Mouse (Mus musculus) cerebellum, adult 11-12 months (tissue): ENCODE results near the gene H3f3b.

Source experiments
- DNase-seq: peaks from one replicate; pipeline ENCODE4 v3.0.0; 2022

Gene H3f3b

GRCm38 (mm10) chr11:115999538-116000143 is 28.1 kb downstream of the H3f3b start:
- DNase-seq, result peak; percentile 70

- DNase-seq, result no peak
Measured at GRCm38 (mm10) chr11:115999027-115999426, 28.7 kb downstream of the H3f3b start.

- peak; percentile 63 for DNase-seq
Measured at GRCm38 (mm10) chr11:115997662-115998061, 30.1 kb downstream of the H3f3b start.

DNA sequence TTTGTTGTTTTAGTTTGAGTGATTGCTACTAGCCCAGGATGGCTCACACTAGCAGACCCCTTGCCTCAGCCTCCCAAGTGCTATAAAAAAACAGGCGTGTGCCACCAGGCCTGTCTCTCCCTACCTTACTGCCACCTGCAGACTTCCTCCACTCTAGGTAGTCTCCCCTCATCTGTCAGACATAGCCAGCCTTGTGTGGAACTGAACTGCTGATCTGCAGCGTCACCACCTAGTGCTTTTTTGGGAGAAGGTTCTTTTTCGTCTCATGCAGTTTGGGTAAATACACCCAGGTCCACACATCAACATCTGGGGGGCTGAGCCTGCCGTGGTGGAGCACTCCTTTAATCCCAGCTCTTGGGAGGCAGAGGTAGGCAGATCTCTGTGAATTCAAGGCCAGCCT is 30.7 kb downstream of the H3f3b start:
- DNase-seq, result no peak

DNA sequence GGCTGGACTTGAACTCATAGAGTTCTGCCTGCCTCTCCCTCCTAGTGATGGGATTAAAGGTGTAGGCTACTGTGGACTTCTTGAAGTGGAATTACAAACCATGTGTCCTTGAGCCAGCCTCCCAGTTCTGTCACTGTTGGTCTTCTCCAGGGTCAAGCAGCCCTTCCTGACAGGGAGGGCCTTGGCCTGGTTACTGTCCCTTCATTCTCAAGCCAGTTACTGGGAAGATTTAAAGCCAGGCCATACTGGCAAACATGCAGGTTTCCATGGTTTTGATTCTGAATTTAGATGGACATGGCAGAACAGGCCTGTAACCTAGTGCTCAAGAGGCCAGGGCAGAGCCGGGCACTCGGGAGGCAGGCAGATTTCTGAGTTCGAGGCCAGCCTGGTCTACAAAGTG is 32.5 kb downstream of the H3f3b start:
- no peak for DNase-seq

GRCm38 (mm10) chr11:115992098-115992497 is 35.7 kb downstream of the H3f3b start:
- DNase-seq, result no peak

GRCm38 (mm10) chr11:115989686-115990085 is 38.1 kb downstream of the H3f3b start:
- no peak for DNase-seq

DNA sequence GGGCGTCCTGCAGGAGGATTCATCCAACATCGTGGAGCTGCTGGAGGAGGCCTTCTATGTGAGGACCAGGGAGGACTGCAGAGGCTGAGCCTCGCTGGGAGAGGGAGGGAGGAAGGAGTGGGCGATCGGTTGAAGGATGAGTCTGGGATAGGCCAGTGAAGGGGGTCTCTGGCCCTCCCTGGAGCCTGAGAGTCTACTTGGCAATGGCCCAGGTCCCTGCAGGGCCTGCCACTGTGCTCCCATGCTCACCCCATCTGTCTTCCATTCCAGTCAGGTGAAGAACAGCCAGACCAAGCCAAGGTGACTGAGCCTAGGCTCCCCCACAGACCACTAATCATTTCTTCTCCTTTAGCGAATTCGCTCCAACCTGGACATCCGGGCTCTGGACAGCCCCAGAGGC is 44.5 kb downstream of the H3f3b start:
- peak; percentile 42 for DNase-seq

DNA sequence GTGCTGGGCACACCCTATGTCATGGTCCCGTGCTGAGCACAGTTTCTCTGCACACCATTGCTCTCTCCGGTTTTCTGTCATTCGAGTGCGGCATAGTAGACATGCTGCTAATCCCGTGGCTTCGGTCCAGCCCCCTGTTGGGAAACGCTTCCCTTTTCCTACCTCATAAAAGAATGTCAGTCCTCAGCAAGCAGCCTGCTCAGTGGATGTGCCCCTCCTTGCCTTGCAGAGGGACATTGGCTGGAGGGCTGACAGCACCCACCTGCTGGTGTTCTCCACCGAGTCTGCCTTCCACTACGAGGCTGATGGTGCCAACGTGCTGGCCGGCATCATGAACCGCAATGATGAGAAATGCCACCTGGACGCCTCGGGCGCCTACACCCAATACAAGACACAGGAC is 45.3 kb downstream of the H3f3b start:
- DNase-seq, result peak; percentile 53

GRCm38 (mm10) chr11:115975544-115975943 is 52.2 kb downstream of the H3f3b start:
- DNase-seq, result no peak

DNA sequence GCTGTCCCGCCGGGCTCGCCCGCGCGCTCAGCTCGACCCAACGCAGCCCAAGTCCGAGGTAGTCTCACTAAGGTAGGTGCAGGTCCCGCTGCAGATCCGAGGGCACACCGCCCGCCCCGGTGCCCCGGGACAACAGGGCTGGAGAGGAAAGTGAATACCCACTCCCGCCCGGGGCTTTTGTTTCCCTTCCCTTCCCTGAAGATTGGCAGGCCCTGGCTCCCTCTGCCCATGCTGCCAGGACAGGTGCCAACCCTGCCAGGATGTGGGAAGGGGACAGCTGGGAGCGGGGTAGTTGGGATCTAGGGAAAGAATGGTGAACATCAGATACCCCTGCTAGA is 52.7 kb downstream of the H3f3b start:
- DNase-seq, result no peak

DNA sequence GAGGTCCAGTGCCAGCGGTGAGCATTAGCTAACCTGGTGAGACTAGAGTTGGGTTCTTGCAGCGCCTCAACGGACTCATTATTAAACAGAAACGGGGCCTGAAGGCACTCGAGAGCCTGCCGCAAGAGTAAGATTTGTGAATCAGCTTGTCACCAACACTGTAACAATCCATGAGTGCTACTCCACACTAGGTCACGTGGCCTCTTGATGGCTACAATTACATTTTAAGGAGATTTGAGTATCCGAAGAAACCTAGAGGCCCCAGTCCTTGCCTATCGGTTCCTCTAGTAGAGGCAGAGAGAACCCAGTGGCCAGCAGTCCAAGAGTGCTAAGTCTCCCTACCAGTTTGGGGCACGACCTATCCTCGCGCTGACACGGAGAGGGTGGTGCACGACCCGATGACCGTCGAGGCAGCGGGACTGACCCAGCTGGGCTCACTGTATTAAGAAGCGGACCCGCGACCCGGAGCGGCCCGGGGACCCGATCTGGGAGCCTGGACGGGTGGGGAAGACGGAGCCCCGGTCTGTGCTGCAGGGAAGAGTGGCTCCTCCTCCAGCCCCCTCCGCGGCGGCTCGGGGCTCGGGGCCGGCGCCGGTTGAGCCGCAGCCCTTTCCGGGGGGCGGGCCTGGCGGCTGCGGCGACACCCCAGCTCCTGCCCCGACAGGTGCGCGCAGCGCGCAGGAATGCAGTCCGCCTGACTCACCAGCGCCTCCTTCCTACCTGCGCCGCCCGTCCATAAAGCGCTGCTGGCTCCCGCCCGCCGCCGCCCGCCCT is 53.3 kb downstream of the H3f3b start, which contains the start of gene Itgb4:
Gene Itgb4 (plus strand): TSS at position 401 of the 774 bp plus-strand sequence.
- no peak for DNase-seq
